Mouse (Mus musculus): ENCODE data around the gene Hmmr. TPM values are rescaled to one million over a fixed set of nuclear protein-coding genes. Genes with fewer than 3 reads are reported as not detected.
A peak's percentile ranks its signal among the peaks of the same experiment; 100 is the strongest.
"Not testable (repeated sequence)": the region's sequence is repeated elsewhere in the genome, so short reads cannot be mapped to it uniquely, and the experiment has no call there.

The Hmmr gene
- 10 to 100 TPM in 1 of 3 experiments, 1 to 10 TPM in 2; 2.8 to 46.9 (median 4.5) TPM for polyA plus RNA-seq (2017; shearing (Covaris generic))

- peak; percentile 98 for ATAC-seq
Observed at GRCm38 (mm10) chr11:40733339-40734174, at the start of gene Hmmr, which contains the start of gene Nudcd2. Gene Hmmr (minus strand): TSS chr11:40733422. Gene Nudcd2 (plus strand): TSS chr11:40733667.

GRCm38 (mm10) chr11:40781857-40782256 is 48.6 kb upstream of the Hmmr start:
- no peak for ATAC-seq

GRCm38 (mm10) chr11:40775315-40776269 is 42.4 kb upstream of the Hmmr start:
- ATAC-seq: no peak

- no peak for ATAC-seq
Observed at GRCm38 (mm10) chr11:40764690-40765089, 31.5 kb upstream of the Hmmr start.

GRCm38 (mm10) chr11:40763395-40763794 is 30.2 kb upstream of the Hmmr start:
- peak; percentile 94 for ATAC-seq

GRCm38 (mm10) chr11:40759896-40760295 is 26.7 kb upstream of the Hmmr start:
- no peak for ATAC-seq

- no peak for ATAC-seq
Observed at GRCm38 (mm10) chr11:40755968-40756367, 22.7 kb upstream of the Hmmr start.

GRCm38 (mm10) chr11:40755109-40755627 is 21.9 kb upstream of the Hmmr start, which contains the start of gene Ccng1:
Gene Ccng1 (minus strand): TSS chr11:40755311.
- peak; percentile 98 for ATAC-seq

GRCm38 (mm10) chr11:40754664-40755107 is 21.5 kb upstream of the Hmmr start:
- peak; percentile 53 for ATAC-seq

GRCm38 (mm10) chr11:40753836-40754235 is 20.6 kb upstream of the Hmmr start:
- no peak for ATAC-seq

- ATAC-seq: no peak
Observed at GRCm38 (mm10) chr11:40747716-40748115, 14.5 kb upstream of the Hmmr start.

- peak; percentile 55 for ATAC-seq
Observed at GRCm38 (mm10) chr11:40746361-40746760, 13.1 kb upstream of the Hmmr start.

GRCm38 (mm10) chr11:40744348-40744747 is 11.1 kb upstream of the Hmmr start:
- ATAC-seq: peak; percentile 32

- ATAC-seq: no peak
Observed at GRCm38 (mm10) chr11:40741605-40742262, 8.5 kb upstream of the Hmmr start.

- no peak for ATAC-seq
Observed at GRCm38 (mm10) chr11:40737369-40737768, 4.1 kb upstream of the Hmmr start.

- ATAC-seq: no peak
Observed at GRCm38 (mm10) chr11:40734251-40734752, 1.1 kb upstream of the Hmmr start.

GRCm38 (mm10) chr11:40732997-40733338 is 254 bp downstream of the Hmmr start:
- no peak for ATAC-seq

- peak; percentile 88 for ATAC-seq
Observed at GRCm38 (mm10) chr11:40718324-40718723, 14.9 kb downstream of the Hmmr start.

GRCm38 (mm10) chr11:40715524-40715923 is 17.7 kb downstream of the Hmmr start:
- no peak for ATAC-seq

- ATAC-seq: no peak
Observed at GRCm38 (mm10) chr11:40713858-40714257, 19.4 kb downstream of the Hmmr start.

- not testable (repeated sequence) for ATAC-seq
Observed at GRCm38 (mm10) chr11:40709899-40710298, 23.3 kb downstream of the Hmmr start.

- no peak for ATAC-seq
Observed at GRCm38 (mm10) chr11:40695103-40695502, 38.1 kb downstream of the Hmmr start, which contains the start of gene Mat2b. Gene Mat2b (minus strand): TSS chr11:40695203.

All from inflammation-experienced regulatory T-cells, adult 6 months (primary cell).